Mouse (Mus musculus) kidney, adult 2 months (tissue): Measurements from ENCODE around the gene Rnf169. TPM values are rescaled to one million over a fixed set of nuclear protein-coding genes. Genes with fewer than 3 reads are reported as not detected.
"Not testable (repeated sequence)": the region's sequence is repeated elsewhere in the genome, so short reads cannot be mapped to it uniquely, and the experiment has no call there.

Source experiments
- DNase-seq: peaks from one replicate; pipeline ENCODE4 v3.0.0; 2021
- H3K27ac ChIP-seq: fragments of 200-500 bp; 2 replicates; pipeline ENCODE4 v1.5.1; 2012; ENCODE audit warnings: low read depth, low read length, control low read depth, inconsistent platforms; ENCODE audit not compliant: insufficient read depth
- H3K27me3 ChIP-seq: fragments of 200-500 bp; replicated peaks from 2 replicates; pipeline ENCODE4 v1.6.1; 2012; ENCODE audit warnings: mild to moderate bottlenecking, moderate library complexity, low read length, inconsistent platforms; ENCODE audit not compliant: control insufficient read depth, insufficient read depth
- H3K36me3 ChIP-seq: fragments of 200-500 bp; 2 replicates; pipeline ENCODE4 v1.6.1; 2012; ENCODE audit warnings: mild to moderate bottlenecking, moderate library complexity, low read length, inconsistent platforms; ENCODE audit not compliant: control insufficient read depth, insufficient read depth
- H3K4me1 ChIP-seq: fragments of 200-500 bp; 2 replicates; pipeline ENCODE4 v1.6.1; 2011; ENCODE audit warnings: low read length; ENCODE audit not compliant: control insufficient read depth, insufficient read depth
- H3K4me3 ChIP-seq: fragments of 200-500 bp; 2 replicates; pipeline ENCODE4 v1.5.1; 2011; ENCODE audit warnings: mild to moderate bottlenecking, low read depth, low read length, control low read depth; ENCODE audit not compliant: insufficient read depth
- CTCF ChIP-seq: fragments of 200-500 bp; conservative IDR thresholded peaks from 2 replicates; pipeline ENCODE4 v1.5.1; 2011; ENCODE audit warnings: low read depth, mild to moderate bottlenecking, control low read depth, low read length, moderate library complexity, mixed read lengths; ENCODE audit not compliant: insufficient read depth, insufficient read length
- POLR2A ChIP-seq: fragments of 200-500 bp; IDR thresholded peaks from one replicate; pipeline ENCODE4 v1.6.1; 2011; ENCODE audit warnings: low read depth, low read length, control low read depth
- WGBS: fragments of 180-500 bp; shearing (Covaris S2); methylation state at CpG from one replicate; pipeline ENCODE4 v1.1.7; 2018; 5-methylcytosine and 5-hydroxymethylcytosine counted together
- polyA plus RNA-seq: library from polyadenylated mRNA; depleted of rRNA; stranded (reverse); fragments of >200 nt; gene quantifications from 2 replicates; pipeline ENCODE4 v1.2.3, GENCODE M21; 2012

Rnf169 gene
- polyA plus RNA-seq, 1 experiment, result 5.7 TPM

- peak overlapping the region; percentile 81 for H3K4me3 ChIP-seq
- no peak for DNase-seq
- peak overlapping the region; percentile 85 for H3K27ac ChIP-seq
- WGBS, result 6% methylated on average over 6 of the region's 6 CpGs
- H3K4me1 ChIP-seq, result peaks cover 31% of the 10 kb centered on the region
- H3K27me3 ChIP-seq, result no peaks in the 10 kb centered on the region
- TF ChIP-seq POLR2A, result no peak
- TF ChIP-seq CTCF, result no peak
- no peaks in the 10 kb centered on the region for H3K36me3 ChIP-seq
Observed at GRCm38 (mm10) chr7:99979081-99979480, 1.2 kb downstream of the Rnf169 start.

GRCm38 (mm10) chr7:99978041-99978440 lies 2.2 kb downstream of the Rnf169 start:
- Histone ChIP-seq H3K27me3 (no peaks in the 10 kb centered on the region), H3K4me3 (no peak overlapping the region), H3K36me3 (no peaks in the 10 kb centered on the region), H3K27ac (no peak overlapping the region), H3K4me1 (peaks cover 40% of the 10 kb centered on the region)
- WGBS, result 44% methylated on average over 2 of the region's 2 CpGs
- no peak for DNase-seq
- no peak for TF ChIP-seq CTCF
- no peak for TF ChIP-seq POLR2A

DNA sequence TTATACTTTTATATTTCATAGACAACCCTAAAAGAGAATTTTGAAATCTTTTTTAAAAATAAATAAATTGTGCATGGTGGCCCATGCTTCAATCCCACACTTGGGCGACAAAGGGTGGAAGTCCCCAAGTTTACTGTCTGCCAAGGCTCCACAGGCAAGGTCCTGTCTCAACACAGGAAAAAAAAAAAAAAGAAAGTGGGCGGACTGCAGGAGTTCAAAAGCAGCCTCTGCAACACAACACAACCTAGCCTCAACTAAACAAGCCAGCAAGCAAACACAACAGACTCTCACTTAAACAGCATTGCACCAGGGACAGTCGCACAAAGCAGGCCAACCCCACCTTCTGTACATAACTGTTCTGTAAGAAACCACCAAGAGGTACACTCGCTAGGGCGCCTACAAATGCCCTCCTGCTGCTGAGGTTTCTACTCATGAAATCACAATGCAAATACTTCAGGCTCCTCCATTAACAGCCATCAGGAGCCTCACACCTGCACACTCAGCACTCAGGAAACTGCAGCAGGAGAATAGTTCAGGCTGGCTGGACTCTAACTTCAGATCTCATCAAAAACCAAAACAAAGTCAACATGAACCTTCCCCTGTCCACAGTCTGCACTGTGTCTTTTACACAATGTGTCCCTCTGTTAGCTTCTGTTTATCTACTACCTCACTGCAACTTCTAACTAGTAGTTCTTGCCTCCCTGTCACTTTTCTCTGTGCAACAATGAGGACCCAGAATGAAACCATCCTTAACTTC lies 4.3 kb downstream of the Rnf169 start:
- Histone ChIP-seq H3K27ac (peak overlapping the region; percentile 86), H3K27me3 (no peaks in the 10 kb centered on the region), H3K4me1 (peaks cover 52% of the 10 kb centered on the region), H3K4me3 (no peak overlapping the region), H3K36me3 (no peaks in the 10 kb centered on the region)
- WGBS, result 68% methylated on average over 5 of the region's 5 CpGs
- peak; percentile 61 for DNase-seq
- no peak for TF ChIP-seq CTCF
- TF ChIP-seq POLR2A, result no peak

DNA sequence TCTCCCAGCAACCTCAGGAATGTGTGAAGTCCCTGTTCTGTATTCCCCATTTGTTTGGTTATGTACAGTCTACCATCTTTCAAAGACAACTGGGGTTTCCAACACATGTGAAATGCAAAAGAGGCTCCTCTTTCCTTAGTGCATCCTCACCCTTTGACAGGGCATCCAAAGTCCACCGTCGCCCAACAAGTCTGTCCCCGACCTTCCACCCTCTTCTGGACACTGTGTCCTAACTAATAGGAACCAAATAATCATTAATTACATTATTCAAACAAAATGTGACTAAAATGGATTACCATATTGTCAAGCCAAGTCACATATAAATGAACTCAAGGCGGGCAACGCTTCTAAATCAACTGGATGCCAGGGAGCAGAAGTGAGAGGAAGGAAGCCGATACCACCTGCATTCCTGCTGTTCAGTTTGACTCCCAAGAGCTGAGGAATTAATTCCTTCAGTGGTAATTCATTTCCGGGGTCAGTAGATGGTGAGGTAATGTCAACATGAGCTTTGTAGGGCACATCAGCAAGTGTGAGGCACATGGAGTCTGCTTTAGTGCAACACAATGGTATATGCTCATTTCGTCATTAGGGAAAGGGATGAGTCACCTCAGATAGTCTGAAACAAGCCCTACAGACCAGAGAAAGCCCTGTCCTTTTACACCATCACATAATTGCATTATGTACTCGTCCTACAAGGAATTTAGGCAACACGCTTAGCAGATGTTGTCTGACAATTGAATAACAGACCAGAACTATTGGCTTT lies 5.9 kb downstream of the Rnf169 start:
- H3K4me1 ChIP-seq, result peaks cover 53% of the 10 kb centered on the region
- DNase-seq, result peak; percentile 82
- TF ChIP-seq POLR2A (no peak), CTCF (no peak)
- H3K27ac ChIP-seq, result peak overlapping the region; percentile 90
- WGBS, result 34% methylated on average over 10 of the region's 10 CpGs
- no peaks in the 10 kb centered on the region for H3K36me3 ChIP-seq
- no peaks in the 10 kb centered on the region for H3K27me3 ChIP-seq
- H3K4me3 ChIP-seq, result no peak overlapping the region

DNA sequence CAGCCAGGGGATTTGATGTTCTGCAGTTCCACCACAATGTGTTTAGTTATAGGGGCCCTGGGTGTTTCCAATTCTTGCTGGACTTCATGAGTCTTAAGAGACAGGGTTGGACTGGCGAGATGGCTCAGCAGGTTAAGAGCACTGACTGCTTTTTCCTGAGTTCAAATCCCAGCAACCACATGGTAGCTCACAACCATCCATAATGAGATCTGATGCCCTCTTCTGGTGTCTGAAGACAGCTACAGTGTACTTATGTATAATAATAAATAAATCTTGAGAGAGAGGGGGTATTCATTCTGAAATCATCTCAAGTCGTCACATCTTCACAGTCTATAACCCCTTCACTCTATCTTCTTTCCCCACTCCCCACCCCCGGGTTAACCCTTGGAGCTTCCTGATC lies 7.3 kb downstream of the Rnf169 start:
- not testable (repeated sequence) for H3K27me3 ChIP-seq, H3K4me3 ChIP-seq, H3K36me3 ChIP-seq, DNase-seq
- 89% methylated on average over 3 of the region's 3 CpGs for WGBS
- Histone ChIP-seq H3K4me1 (peaks cover 54% of the 10 kb centered on the region), H3K27ac (peak overlapping the region; percentile 81)

GRCm38 (mm10) chr7:99971926-99972325 lies 8.3 kb downstream of the Rnf169 start:
- 23% methylated on average over 2 of the region's 2 CpGs for WGBS
- Histone ChIP-seq H3K4me1 (peaks cover 47% of the 10 kb centered on the region), H3K36me3 (no peaks in the 10 kb centered on the region), H3K4me3 (no peak overlapping the region), H3K27me3 (no peaks in the 10 kb centered on the region), H3K27ac (peak overlapping the region; percentile 61)
- peak; percentile 86 for DNase-seq
- TF ChIP-seq CTCF (no peak), POLR2A (no peak)

- no peak overlapping the region for H3K27ac ChIP-seq
- TF ChIP-seq POLR2A (no peak), CTCF (no peak)
- 61% methylated on average over 4 of the region's 4 CpGs for WGBS
- H3K4me3 ChIP-seq, result no peak overlapping the region
- H3K27me3 ChIP-seq, result no peaks in the 10 kb centered on the region
- no peaks in the 10 kb centered on the region for H3K36me3 ChIP-seq
- peaks cover 54% of the 10 kb centered on the region for H3K4me1 ChIP-seq
- no peak for DNase-seq
Observed at GRCm38 (mm10) chr7:99969151-99969550, 11.1 kb downstream of the Rnf169 start.
